Mouse (Mus musculus) neural tube, embryonic 14.5 days (tissue): ENCODE results near the gene Cebpz. TPM values are rescaled to one million over a fixed set of nuclear protein-coding genes. Genes with fewer than 3 reads are reported as not detected.

Experiments
- ATAC-seq: fragments of 200-750 bp; cut with Nextera tagmentation; 2 replicates; pipeline ENCODE4 v1.8.0; 2017; ENCODE audit warnings: low read depth, mild to moderate bottlenecking, moderate TSS enrichment, moderate library complexity
- H3K27ac ChIP-seq: fragments of 300-500 bp; sonication (generic); 2 replicates; pipeline ENCODE4 v1.5.1; 2014; ENCODE audit warnings: low read depth, mild to moderate bottlenecking, control low read depth, low read length, moderate library complexity, mixed read lengths
- H3K27me3 ChIP-seq: fragments of 300-500 bp; sonication (generic); 2 replicates; pipeline ENCODE4 v1.6.1; 2014; ENCODE audit warnings: low read length; ENCODE audit not compliant: control insufficient read depth, insufficient read depth
- H3K36me3 ChIP-seq: fragments of 300-500 bp; sonication (generic); 2 replicates; pipeline ENCODE4 v1.6.1; 2014; ENCODE audit warnings: low read length, mixed read lengths; ENCODE audit not compliant: control insufficient read depth, insufficient read depth
- H3K4me1 ChIP-seq: fragments of 300-500 bp; sonication (generic); 2 replicates; pipeline ENCODE4 v1.6.1; 2014; ENCODE audit warnings: low read length; ENCODE audit not compliant: control insufficient read depth, insufficient read depth
- H3K4me2 ChIP-seq: fragments of 300-500 bp; sonication (generic); 2 replicates; pipeline ENCODE4 v1.6.1; 2014; ENCODE audit warnings: mild to moderate bottlenecking, low read depth, low read length, control low read depth
- H3K4me3 ChIP-seq: fragments of 300-500 bp; sonication (generic); 2 replicates; pipeline ENCODE4 v1.5.1; 2014; ENCODE audit warnings: low read depth, low read length, control low read depth, mixed read lengths
- H3K9ac ChIP-seq: fragments of 300-500 bp; sonication (generic); replicated peaks from 2 replicates; pipeline ENCODE4 v1.6.1; 2014; ENCODE audit warnings: low read depth, mild to moderate bottlenecking, control low read depth, low read length, mixed read lengths
- H3K9me3 ChIP-seq: fragments of 300-500 bp; sonication (generic); 2 replicates; pipeline ENCODE4 v1.6.1; 2016; ENCODE audit warnings: low read length; ENCODE audit not compliant: control insufficient read depth
- WGBS: fragments of 180-500 bp; shearing (Covaris S2); extraction: QIAGEN DNeasy Blood & Tissue Kit; methylation state at CpG from one replicate; pipeline ENCODE4 v1.1.7; 2014; 5-methylcytosine and 5-hydroxymethylcytosine counted together
- polyA plus RNA-seq: library from polyadenylated mRNA; unstranded; fragments of >200 nt; fragmentation: Nextera tagmentation; extraction: Ambion mirVana; gene quantifications from 2 replicates; pipeline ENCODE4 v1.2.1, GENCODE M21; 2014

Cebpz gene
- polyA plus RNA-seq, 1 experiment from 2014 or later, result 45.3 TPM

- Histone ChIP-seq H3K4me2 (no peak overlapping the region), H3K4me3 (no peak overlapping the region), H3K36me3 (no peaks in the 10 kb centered on the region), H3K4me1 (peaks cover 7% of the 10 kb centered on the region), H3K27ac (no peak overlapping the region), H3K27me3 (no peaks in the 10 kb centered on the region), H3K9me3 (no peaks in the 10 kb centered on the region), H3K9ac (no peak overlapping the region)
- WGBS, result 69% methylated on average over 3 of the region's 3 CpGs
- no peak for ATAC-seq
These were observed 22.9 kb downstream of the Cebpz start for GRCm38 (mm10) chr17:78913921-78914320.

- no peak overlapping the region for H3K9ac ChIP-seq
These were observed 24.0 kb downstream of the Cebpz start for GRCm38 (mm10) chr17:78912861-78913281.

GRCm38 (mm10) chr17:78909374-78909773 is 27.5 kb downstream of the Cebpz start:
- Histone ChIP-seq H3K27ac (no peak overlapping the region), H3K9me3 (no peaks in the 10 kb centered on the region), H3K36me3 (no peaks in the 10 kb centered on the region), H3K4me3 (no peak overlapping the region), H3K9ac (no peak overlapping the region), H3K27me3 (no peaks in the 10 kb centered on the region), H3K4me2 (no peak overlapping the region), H3K4me1 (no peaks in the 10 kb centered on the region)
- WGBS, result 85% methylated on average over 2 of the region's 2 CpGs
- ATAC-seq, result no peak

More at GRCm38 (mm10) chr17:78912861-78913281, 24.0 kb downstream of the Cebpz start:
- no peaks in the 10 kb centered on the region for H3K9me3 ChIP-seq
- WGBS, result 36% methylated on average over 6 of the region's 6 CpGs
- peaks cover 7% of the 10 kb centered on the region for H3K4me1 ChIP-seq
- H3K4me3 ChIP-seq, result peak overlapping the region; percentile 31
- no peaks in the 10 kb centered on the region for H3K36me3 ChIP-seq
- no peaks in the 10 kb centered on the region for H3K27me3 ChIP-seq
- peak; percentile 52; the same call in 1 of the 2 replicates for ATAC-seq
- no peak overlapping the region for H3K27ac ChIP-seq
- peak overlapping the region; percentile 33 for H3K4me2 ChIP-seq

GRCm38 (mm10) chr17:78906892-78907291 is 30.0 kb downstream of the Cebpz start, which contains the start of gene Sult6b1:
TSS of gene Sult6b1 (minus strand) at chr17:78906992.
- H3K4me1 ChIP-seq, result no peaks in the 10 kb centered on the region
- ATAC-seq, result no peak
- no peak within 1 kb of the TSS for H3K4me2 ChIP-seq
- H3K36me3 ChIP-seq, result no peaks in the 10 kb centered on the region
- no peak within 1 kb of the TSS for H3K27ac ChIP-seq
- no peaks in the 10 kb centered on the region for H3K9me3 ChIP-seq
- no peak within 1 kb of the TSS for H3K9ac ChIP-seq
- WGBS, result 88% methylated on average over 5 of the region's 5 CpGs
- H3K27me3 ChIP-seq, result no peaks in the 10 kb centered on the region
- no peak within 1 kb of the TSS for H3K4me3 ChIP-seq

DNA sequence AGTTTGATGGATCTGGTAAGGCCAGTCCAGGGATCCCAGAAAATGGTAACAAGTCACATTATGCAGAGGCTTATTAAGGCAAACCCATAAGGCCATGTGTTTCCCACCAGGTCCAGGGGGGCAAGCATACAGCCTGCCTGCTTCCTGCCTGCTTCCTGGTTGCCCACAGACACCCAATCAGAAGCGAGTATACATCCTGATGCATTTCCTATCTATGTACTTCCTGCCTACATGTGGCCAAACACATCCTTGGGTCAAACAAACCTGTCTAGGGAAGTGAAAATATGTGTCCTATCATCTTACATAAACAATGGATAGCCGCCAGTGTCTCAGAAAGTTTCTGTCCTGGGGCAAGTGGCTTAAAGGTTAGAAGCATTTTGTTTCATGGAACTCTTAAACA is 33.7 kb downstream of the Cebpz start:
- Histone ChIP-seq H3K27ac (no peak overlapping the region), H3K27me3 (no peaks in the 10 kb centered on the region), H3K36me3 (no peaks in the 10 kb centered on the region), H3K4me2 (no peak overlapping the region), H3K4me3 (no peak overlapping the region), H3K9me3 (no peaks in the 10 kb centered on the region), H3K4me1 (no peaks in the 10 kb centered on the region), H3K9ac (no peak overlapping the region)
- ATAC-seq, result no peak
- WGBS, result 83% methylated on average over 2 of the region's 2 CpGs

- Histone ChIP-seq H3K36me3 (no peaks in the 10 kb centered on the region), H3K9me3 (no peaks in the 10 kb centered on the region), H3K4me2 (no peak overlapping the region), H3K4me1 (no peaks in the 10 kb centered on the region), H3K27me3 (no peaks in the 10 kb centered on the region), H3K4me3 (no peak overlapping the region), H3K27ac (no peak overlapping the region), H3K9ac (no peak overlapping the region)
- whole genome bisulfite sequencing, result 42% methylated on average over 8 of the region's 8 CpGs
- ATAC-seq, result no peak
These were observed 41.5 kb downstream of the Cebpz start for GRCm38 (mm10) chr17:78895394-78895793.

DNA sequence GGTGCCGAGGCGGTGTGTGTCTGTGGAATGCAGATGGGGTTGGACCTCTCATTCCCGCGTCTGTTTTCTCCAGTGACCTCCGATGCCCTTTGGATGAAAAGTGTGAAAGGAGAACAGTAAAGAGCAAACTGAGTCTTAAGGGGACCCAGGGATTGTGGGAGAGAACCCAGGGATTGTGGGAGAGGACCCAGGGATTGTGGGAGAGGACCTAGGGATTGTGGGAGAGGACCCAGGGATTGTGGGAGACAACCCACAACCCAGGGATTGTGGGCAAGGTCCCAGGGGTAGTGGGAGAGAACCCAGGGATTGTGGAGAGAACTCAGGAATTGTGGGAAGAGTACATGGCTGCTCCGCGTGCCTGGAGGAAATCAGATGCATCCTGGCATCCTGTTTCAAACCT is 41.9 kb downstream of the Cebpz start:
- Histone ChIP-seq H3K9ac (no peak overlapping the region), H3K4me1 (no peaks in the 10 kb centered on the region), H3K4me2 (no peak overlapping the region), H3K27ac (no peak overlapping the region), H3K4me3 (no peak overlapping the region), H3K9me3 (no peaks in the 10 kb centered on the region), H3K36me3 (no peaks in the 10 kb centered on the region), H3K27me3 (no peaks in the 10 kb centered on the region)
- WGBS, result 87% methylated on average over 7 of the region's 7 CpGs
- ATAC-seq, result no peak

DNA sequence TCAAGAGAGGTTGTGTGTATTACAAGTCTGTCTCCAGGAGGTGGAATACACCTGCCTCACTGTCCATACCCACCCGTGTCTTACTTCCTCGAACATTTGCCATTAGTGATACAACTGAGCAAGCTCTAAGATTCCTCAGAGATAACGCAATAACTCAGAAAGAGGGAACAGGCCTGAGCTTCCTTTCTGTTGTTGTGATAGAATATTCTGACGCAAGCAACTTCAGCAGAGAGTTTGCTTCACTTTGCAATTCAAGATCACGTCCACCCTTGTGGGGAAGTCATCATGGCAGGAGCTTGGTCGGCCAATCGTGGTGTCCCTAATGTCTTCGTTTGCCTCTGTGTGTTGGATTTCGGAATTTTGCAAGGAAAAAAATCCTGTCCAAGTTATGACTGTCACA is 45.8 kb downstream of the Cebpz start:
- Histone ChIP-seq H3K27ac (no peak overlapping the region), H3K4me3 (no peak overlapping the region), H3K27me3 (no peaks in the 10 kb centered on the region), H3K4me2 (no peak overlapping the region), H3K9ac (no peak overlapping the region), H3K4me1 (no peaks in the 10 kb centered on the region), H3K9me3 (no peaks in the 10 kb centered on the region), H3K36me3 (no peaks in the 10 kb centered on the region)
- ATAC-seq, result no peak
- 88% methylated on average over 9 of the region's 9 CpGs for WGBS

GRCm38 (mm10) chr17:78889184-78889583 is 47.7 kb downstream of the Cebpz start:
- Histone ChIP-seq H3K9ac (no peak overlapping the region), H3K4me2 (no peak overlapping the region), H3K36me3 (no peaks in the 10 kb centered on the region), H3K4me3 (no peak overlapping the region), H3K4me1 (no peaks in the 10 kb centered on the region), H3K9me3 (no peaks in the 10 kb centered on the region), H3K27me3 (no peaks in the 10 kb centered on the region), H3K27ac (no peak overlapping the region)
- no peak for ATAC-seq
- 53% methylated on average over 3 of the region's 3 CpGs for WGBS
